Mouse (Mus musculus) brain, embryonic 14.5 days (tissue): ENCODE measurements around the gene Ccdc9b.

Source experiments
- CTCF ChIP-seq: fragments of 200-500 bp; IDR thresholded peaks from 2 replicates; pipeline ENCODE4 v1.5.1; 2012; ENCODE audit warnings: inconsistent platforms, mild to moderate bottlenecking, moderate library complexity, borderline replicate concordance; ENCODE audit not compliant: insufficient read depth, insufficient read length; ENCODE audit errors: extremely low read depth
- POLR2A ChIP-seq: fragments of 200-500 bp; IDR thresholded peaks from 2 replicates; pipeline ENCODE4 v1.6.1; 2012; ENCODE audit warnings: mild to moderate bottlenecking, inconsistent platforms, borderline replicate concordance; ENCODE audit not compliant: poor library complexity, insufficient read depth, insufficient read length, severe bottlenecking; ENCODE audit errors: extremely low read depth

GRCm38 (mm10) chr2:118755407-118755806 lies 7.1 kb downstream of the Ccdc9b start:
- TF ChIP-seq POLR2A (no peak), CTCF (no peak)
